Mouse (Mus musculus) bone marrow macrophage, adult 2 months (primary cell): ENCODE measurements around the gene Myo1d.

Source experiments
- CTCF ChIP-seq: IDR thresholded peaks from 2 replicates; pipeline ENCODE4 v1.5.1; 2012; ENCODE audit warnings: low read depth, mild to moderate bottlenecking, low read length, moderate library complexity
- POLR2A ChIP-seq: IDR thresholded peaks from 2 replicates; pipeline ENCODE4 v1.6.1; 2012; ENCODE audit warnings: mild to moderate bottlenecking, low read depth, low read length, borderline replicate concordance

DNA sequence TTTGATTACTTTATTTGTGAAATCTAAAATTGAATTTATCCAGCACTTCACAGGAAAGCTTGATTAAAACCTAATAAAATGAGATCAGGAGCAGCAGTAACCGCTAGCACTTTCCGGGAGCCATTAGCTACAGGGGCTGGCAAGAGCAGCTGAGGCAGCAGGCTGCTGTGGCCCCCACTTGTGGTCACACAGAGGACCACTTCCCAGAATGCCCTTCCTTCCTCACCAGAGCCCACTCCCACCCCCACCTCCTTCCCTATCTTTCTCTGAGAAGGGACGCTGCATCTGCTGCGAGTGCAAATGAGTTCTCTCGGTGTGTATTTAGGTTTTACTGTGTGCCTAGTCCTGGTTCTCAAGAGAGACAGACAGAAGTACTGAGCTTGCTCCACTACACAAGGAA, 219.1 kb downstream of the Myo1d start:
- TF ChIP-seq POLR2A, result no peak
- no peak for TF ChIP-seq CTCF
